Mouse (Mus musculus) midbrain, embryonic 14.5 days (tissue): ENCODE data around the gene Pip4p1. TPM values are rescaled to one million over a fixed set of nuclear protein-coding genes. Genes with fewer than 3 reads are reported as not detected.
"Not testable (repeated sequence)": the region's sequence is repeated elsewhere in the genome, so short reads cannot be mapped to it uniquely, and the experiment has no call there.

ENCODE experiments used
- ATAC-seq: fragments of 200-750 bp; cut with Nextera tagmentation; 2 replicates; pipeline ENCODE4 v1.8.0; 2017; ENCODE audit warnings: moderate number of reproducible peaks, moderate library complexity; ENCODE audit not compliant: low FRiP score, low TSS enrichment
- DNase-seq: peaks from one replicate; pipeline ENCODE4 v3.0.0-alpha.2; 2015
- H3K27ac ChIP-seq: fragments of 300-500 bp; sonication (generic); replicated peaks from 2 replicates; pipeline ENCODE4 v1.5.1; 2014; ENCODE audit warnings: mild to moderate bottlenecking, low read depth, low read length, moderate library complexity
- H3K27me3 ChIP-seq: fragments of 300-500 bp; sonication (generic); 2 replicates; pipeline ENCODE4 v1.6.1; 2014; ENCODE audit warnings: low read length, control low read depth, mixed read lengths; ENCODE audit not compliant: control insufficient read depth, insufficient read depth
- H3K36me3 ChIP-seq: fragments of 300-500 bp; sonication (generic); 2 replicates; pipeline ENCODE4 v1.6.1; 2014; ENCODE audit warnings: low read length, control low read depth; ENCODE audit not compliant: control insufficient read depth, insufficient read depth
- H3K4me1 ChIP-seq: fragments of 300-500 bp; sonication (generic); 2 replicates; pipeline ENCODE4 v1.6.1; 2014; ENCODE audit warnings: mild to moderate bottlenecking, antibody characterized with exemption, low read length, control low read depth; ENCODE audit not compliant: control insufficient read depth, insufficient read depth
- H3K4me2 ChIP-seq: fragments of 300-500 bp; sonication (generic); 2 replicates; pipeline ENCODE4 v1.6.1; 2014; ENCODE audit warnings: mild to moderate bottlenecking, low read length, moderate library complexity
- H3K4me3 ChIP-seq: fragments of 300-500 bp; sonication (generic); replicated peaks from 2 replicates; pipeline ENCODE4 v1.5.1; 2014; ENCODE audit warnings: low read depth, low read length
- H3K9ac ChIP-seq: fragments of 300-500 bp; sonication (generic); replicated peaks from 2 replicates; pipeline ENCODE4 v1.6.1; 2014; ENCODE audit warnings: mild to moderate bottlenecking, low read length, moderate library complexity
- H3K9me3 ChIP-seq: fragments of 300-500 bp; sonication (generic); 2 replicates; pipeline ENCODE4 v1.6.1; 2016; ENCODE audit warnings: low read length, control low read depth, mixed read lengths; ENCODE audit not compliant: control insufficient read depth
- WGBS: fragments of 180-500 bp; shearing (Covaris S2); extraction: QIAGEN DNeasy Blood & Tissue Kit; methylation state at CpG from one replicate; pipeline ENCODE4 v1.1.7; 2014; 5-methylcytosine and 5-hydroxymethylcytosine counted together
- polyA plus RNA-seq: library from polyadenylated mRNA; unstranded; fragments of >200 nt; fragmentation: Nextera tagmentation; extraction: Ambion mirVana; gene quantifications from 2 replicates; pipeline ENCODE4 v1.2.1, GENCODE M21; 2014

The Pip4p1 gene
- polyA plus RNA-seq, 1 experiment from 2014 or later, result 90.3 TPM

- peak overlapping the region; percentile 97 for H3K9ac ChIP-seq
- no peak for DNase-seq
- peak overlapping the region; percentile 89 for H3K4me2 ChIP-seq
- ATAC-seq, result peak; percentile 52
- peaks cover 34% of the 10 kb centered on the region for H3K36me3 ChIP-seq
- H3K4me1 ChIP-seq, result peaks cover 23% of the 10 kb centered on the region
- under 1% methylated on average over 38 of the region's 38 CpGs for WGBS
- H3K27ac ChIP-seq, result peak overlapping the region; percentile 87
- H3K9me3 ChIP-seq, result no peaks in the 10 kb centered on the region
- H3K27me3 ChIP-seq, result no peaks in the 10 kb centered on the region
- H3K4me3 ChIP-seq, result peak overlapping the region; percentile 98
Observed at GRCm38 (mm10) chr14:50930377-50930753, 291 bp downstream of the Pip4p1 start.

- 20% methylated on average over 10 of the region's 10 CpGs for WGBS
- Histone ChIP-seq H3K36me3 (peaks cover 34% of the 10 kb centered on the region), H3K4me2 (peak overlapping the region; percentile 89), H3K27me3 (no peaks in the 10 kb centered on the region), H3K4me1 (peaks cover 23% of the 10 kb centered on the region), H3K27ac (peak overlapping the region; percentile 87), H3K4me3 (peak overlapping the region; percentile 98), H3K9me3 (no peaks in the 10 kb centered on the region), H3K9ac (peak overlapping the region; percentile 97)
- no peak for ATAC-seq
- no peak for DNase-seq
Observed at GRCm38 (mm10) chr14:50929951-50930350, 705 bp downstream of the Pip4p1 start.

GRCm38 (mm10) chr14:50927366-50927765, 3.3 kb downstream of the Pip4p1 start:
- no peaks in the 10 kb centered on the region for H3K9me3 ChIP-seq
- H3K36me3 ChIP-seq, result peaks cover 34% of the 10 kb centered on the region
- no peak overlapping the region for H3K9ac ChIP-seq
- no peaks in the 10 kb centered on the region for H3K27me3 ChIP-seq
- WGBS, result 66% methylated on average over 3 of the region's 3 CpGs
- no peak for DNase-seq
- no peak for ATAC-seq
- no peak overlapping the region for H3K4me2 ChIP-seq
- no peak overlapping the region for H3K27ac ChIP-seq
- H3K4me1 ChIP-seq, result peaks cover 28% of the 10 kb centered on the region
- H3K4me3 ChIP-seq, result no peak overlapping the region

GRCm38 (mm10) chr14:50925111-50925920, 5.3 kb downstream of the Pip4p1 start:
- no peaks in the 10 kb centered on the region for H3K27me3 ChIP-seq
- ATAC-seq (no peak; the same call in 1 of the 2 replicates), DNase-seq (peak; percentile 59)

GRCm38 (mm10) chr14:50924281-50925064, 6.2 kb downstream of the Pip4p1 start, which contains the start of the genes Osgep and Apex1:
Gene Osgep, minus strand, starts transcription at chr14:50924893.
Gene Apex1, plus strand, starts transcription at chr14:50924968.
- H3K27ac ChIP-seq, result peak within 1 kb of the TSS; percentile 90
- H3K27me3 ChIP-seq, result no peaks in the 10 kb centered on the region
- under 1% methylated on average over 57 of the region's 57 CpGs for WGBS
- H3K4me2 ChIP-seq, result peak within 1 kb of the TSS; percentile 84
- H3K9me3 ChIP-seq, result no peaks in the 10 kb centered on the region
- DNase-seq (peak; percentile 99), ATAC-seq (peak; percentile 96)
- peak within 1 kb of the TSS; percentile 87 for H3K4me3 ChIP-seq
- H3K4me1 ChIP-seq, result peaks cover 16% of the 10 kb centered on the region
- peaks cover 40% of the 10 kb centered on the region for H3K36me3 ChIP-seq
- H3K9ac ChIP-seq, result peak within 1 kb of the TSS; percentile 89

More at GRCm38 (mm10) chr14:50925111-50925920, 5.3 kb downstream of the Pip4p1 start:
- H3K4me3 ChIP-seq, result peak overlapping the region; percentile 87
- WGBS, result under 1% methylated on average over 38 of the region's 38 CpGs
- no peaks in the 10 kb centered on the region for H3K9me3 ChIP-seq
- peaks cover 22% of the 10 kb centered on the region for H3K4me1 ChIP-seq
- H3K9ac ChIP-seq, result peak overlapping the region; percentile 89
- H3K27ac ChIP-seq, result peak overlapping the region; percentile 90
- H3K4me2 ChIP-seq, result peak overlapping the region; percentile 84
- H3K36me3 ChIP-seq, result peaks cover 38% of the 10 kb centered on the region

- peak overlapping the region; percentile 62 for H3K4me2 ChIP-seq
Observed at GRCm38 (mm10) chr14:50923437-50923836, 7.2 kb downstream of the Pip4p1 start.

GRCm38 (mm10) chr14:50911356-50911755, 19.3 kb downstream of the Pip4p1 start:
- peaks cover 48% of the 10 kb centered on the region for H3K36me3 ChIP-seq
- H3K9me3 ChIP-seq, result no peaks in the 10 kb centered on the region
- no peak overlapping the region for H3K27ac ChIP-seq
- H3K27me3 ChIP-seq, result no peaks in the 10 kb centered on the region
- ATAC-seq, result no peak
- H3K4me3 ChIP-seq, result no peak overlapping the region
- DNase-seq, result no peak
- no peak overlapping the region for H3K9ac ChIP-seq
- no peak overlapping the region for H3K4me2 ChIP-seq
- no peaks in the 10 kb centered on the region for H3K4me1 ChIP-seq
- 69% methylated on average over 3 of the region's 3 CpGs for WGBS

More at GRCm38 (mm10) chr14:50923437-50923836, 7.2 kb downstream of the Pip4p1 start:
- WGBS, result 82% methylated on average over 1 of the region's 1 CpGs
- not testable (repeated sequence) for H3K9ac ChIP-seq, ATAC-seq, H3K27me3 ChIP-seq, H3K27ac ChIP-seq, DNase-seq, H3K9me3 ChIP-seq
- peaks cover 40% of the 10 kb centered on the region for H3K36me3 ChIP-seq
- H3K4me1 ChIP-seq, result peaks cover 14% of the 10 kb centered on the region
- peak overlapping the region; percentile 87 for H3K4me3 ChIP-seq

- Histone ChIP-seq H3K4me2 (no peak overlapping the region), H3K9ac (no peak overlapping the region), H3K36me3 (peaks cover 18% of the 10 kb centered on the region), H3K27me3 (no peaks in the 10 kb centered on the region), H3K9me3 (no peaks in the 10 kb centered on the region), H3K27ac (no peak overlapping the region), H3K4me1 (no peaks in the 10 kb centered on the region; the same call in 1 of the 2 replicates), H3K4me3 (no peak overlapping the region)
- 91% methylated on average over 4 of the region's 4 CpGs for WGBS
- DNase-seq (no peak), ATAC-seq (no peak)
Observed at GRCm38 (mm10) chr14:50908126-50908525, 22.5 kb downstream of the Pip4p1 start.
